Mouse (Mus musculus) granulocyte monocyte progenitor cell, adult 5-6 weeks (primary cell): ENCODE measurements at regions not wholly inside any gene's neighbourhood (a gene's known extent, or its start where the extent isn't known, plus 50 kb on each side); places are given as distances from the start of the nearest gene placed in this dataset.
"Not testable (repeated sequence)": the region's sequence is repeated elsewhere in the genome, so short reads cannot be mapped to it uniquely, and the experiment has no call there.

Experiments
- ATAC-seq: replicated peaks from 2 replicates; pipeline ENCODE4 v1.8.0; 2016; ENCODE audit warnings: mild to moderate bottlenecking, moderate TSS enrichment, inconsistent platforms; ENCODE audit not compliant: poor library complexity, severe bottlenecking

DNA sequence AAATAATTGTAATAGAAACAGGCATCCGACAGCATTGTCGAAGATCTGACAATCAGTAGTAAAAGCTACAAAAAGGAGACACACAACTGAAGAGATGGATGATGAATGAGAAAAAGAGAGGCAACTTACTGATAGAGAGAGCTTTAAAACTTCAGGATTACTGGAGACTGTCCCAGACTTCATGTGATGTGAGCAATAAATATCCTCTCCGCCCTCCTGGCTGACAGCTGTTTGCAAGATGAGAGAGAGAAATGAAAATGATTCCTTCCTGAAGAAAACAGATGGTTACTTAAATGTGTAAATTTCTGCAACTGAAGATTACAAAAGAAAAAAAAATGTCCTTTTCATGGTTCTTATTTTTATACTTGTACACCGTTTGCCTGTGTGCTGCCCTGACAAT, 306.7 kb upstream of the Ncam2 start:
- ATAC-seq: no peak

DNA sequence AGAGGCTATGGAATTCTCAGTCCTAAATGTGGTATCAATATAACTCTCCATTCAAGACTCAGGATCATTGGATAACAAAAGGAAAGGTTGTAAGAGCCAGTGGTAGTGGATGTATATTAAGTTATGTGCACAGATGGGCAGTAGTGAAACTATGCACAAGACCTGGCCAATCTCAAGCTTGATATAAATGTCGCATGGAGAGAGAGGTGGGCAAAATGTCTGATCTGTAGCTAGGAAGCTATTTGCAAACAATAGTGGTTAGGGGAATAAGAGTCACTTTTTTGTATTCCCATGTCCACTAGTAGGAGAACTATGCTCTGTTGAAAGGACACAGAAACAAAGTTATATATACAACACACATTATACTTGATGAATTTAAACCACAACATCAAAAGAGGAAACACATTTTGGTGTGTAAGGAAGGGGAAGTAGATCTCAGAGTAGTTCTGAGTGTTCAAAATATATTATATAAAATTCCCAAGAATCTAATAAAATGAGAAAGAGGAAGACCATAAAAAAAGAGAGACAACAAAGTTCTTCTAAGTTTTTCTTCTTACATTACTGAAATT, 279.7 kb upstream of the Ncam2 start:
- peak; percentile 27; the same call in 1 of the 2 replicates for ATAC-seq

DNA sequence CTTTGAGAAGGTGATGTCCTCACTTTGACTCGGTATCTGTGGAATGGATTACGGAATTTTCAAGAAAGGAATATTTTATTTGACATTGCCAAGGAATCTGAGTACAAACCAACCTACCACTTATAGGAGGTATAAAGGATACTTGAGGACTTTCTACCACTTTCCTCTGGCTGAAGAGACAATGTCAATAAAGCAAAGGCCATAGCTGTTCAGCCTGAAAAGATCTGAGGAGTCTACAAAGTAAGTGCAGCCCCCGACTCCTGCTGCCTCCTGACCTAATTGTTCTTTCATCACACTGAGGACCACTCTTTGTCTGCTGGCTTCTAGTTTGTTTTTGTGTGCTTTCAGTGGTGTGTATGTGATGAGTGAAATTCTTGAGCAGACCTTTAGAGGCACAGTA, 269.5 kb upstream of the Ncam2 start:
- ATAC-seq: no peak

DNA sequence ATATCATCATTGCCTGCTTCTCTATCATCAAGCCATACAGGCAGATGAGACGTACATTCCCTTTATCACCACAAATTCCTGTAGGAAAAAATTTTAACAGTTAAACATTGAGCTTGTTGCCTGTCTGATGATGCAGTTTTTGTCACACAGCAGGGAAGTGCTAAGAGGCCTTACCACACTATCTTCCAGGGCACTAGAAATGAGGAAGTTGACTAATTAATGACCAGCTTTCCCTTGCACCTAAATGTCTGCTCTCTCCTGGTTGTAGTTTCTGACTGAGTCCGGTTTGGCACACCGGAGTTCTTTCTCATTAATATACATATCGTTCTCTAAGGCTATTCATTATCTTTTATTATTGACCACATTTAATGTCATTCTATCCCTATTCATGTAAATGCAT, 269.0 kb upstream of the Ncam2 start:
- ATAC-seq: peak; percentile 78

DNA sequence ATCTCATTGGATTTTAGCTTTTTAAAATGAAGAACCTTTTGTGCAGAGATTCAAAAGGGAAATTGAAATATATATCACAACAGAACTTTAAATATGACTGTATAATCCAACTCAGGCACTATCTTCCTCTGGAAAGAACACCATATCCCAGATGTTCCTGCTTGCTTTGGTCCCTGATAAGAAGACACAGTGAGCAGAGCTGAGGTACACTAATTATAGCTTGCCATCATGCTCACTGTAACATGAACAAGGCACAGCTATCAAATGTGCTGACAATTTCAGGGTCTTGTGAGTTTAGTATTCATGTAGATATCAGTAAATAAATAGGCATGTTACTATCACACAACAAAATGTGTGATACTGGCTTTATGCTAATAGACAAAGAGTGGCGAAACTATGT, 264.8 kb upstream of the Ncam2 start:
- no peak for ATAC-seq

DNA sequence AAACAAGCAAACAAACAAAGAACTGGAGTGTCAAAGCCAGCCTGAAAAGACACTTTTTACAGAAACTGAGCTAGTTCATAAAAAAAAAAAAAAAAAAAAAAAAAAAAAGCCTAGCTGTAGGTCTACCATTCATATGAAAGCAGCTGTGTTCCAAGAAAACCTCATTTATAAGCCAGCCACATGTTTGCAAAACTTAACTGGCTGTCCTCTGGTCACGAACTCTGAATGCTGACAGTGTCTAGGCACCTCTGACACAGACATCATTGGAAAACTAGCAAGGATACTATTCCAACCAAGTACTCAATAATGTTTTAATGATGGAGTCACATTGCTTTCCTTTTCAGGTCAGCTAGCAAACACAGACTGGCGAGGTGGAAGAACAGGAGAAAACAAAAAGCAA, 238.4 kb upstream of the Ncam2 start:
- ATAC-seq: no peak

DNA sequence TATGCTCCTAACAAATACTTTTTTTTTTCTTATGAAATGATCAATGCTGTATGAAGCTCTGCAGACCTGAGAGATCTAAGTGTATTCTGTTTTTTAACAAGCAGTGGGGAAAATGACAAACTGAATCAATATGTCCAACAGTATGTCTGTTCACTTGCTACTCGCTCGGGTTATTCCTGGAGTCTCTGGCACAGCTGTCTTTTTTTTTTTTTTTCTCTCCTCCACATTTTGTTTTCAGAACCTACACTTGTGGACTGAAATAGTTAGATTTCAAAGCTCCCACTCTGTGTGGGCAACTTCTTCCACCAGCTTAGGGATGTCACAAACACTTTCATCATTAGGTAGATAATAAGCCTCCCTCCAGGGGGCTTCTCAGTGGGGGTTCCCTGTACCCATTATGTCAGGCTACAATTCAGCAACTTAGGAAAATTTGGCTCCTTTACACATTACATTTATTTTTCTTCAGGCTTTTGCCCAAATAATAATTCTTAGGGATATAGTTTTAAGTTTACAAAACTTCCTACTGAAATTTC, 218.9 kb upstream of the Ncam2 start:
- no peak for ATAC-seq

DNA sequence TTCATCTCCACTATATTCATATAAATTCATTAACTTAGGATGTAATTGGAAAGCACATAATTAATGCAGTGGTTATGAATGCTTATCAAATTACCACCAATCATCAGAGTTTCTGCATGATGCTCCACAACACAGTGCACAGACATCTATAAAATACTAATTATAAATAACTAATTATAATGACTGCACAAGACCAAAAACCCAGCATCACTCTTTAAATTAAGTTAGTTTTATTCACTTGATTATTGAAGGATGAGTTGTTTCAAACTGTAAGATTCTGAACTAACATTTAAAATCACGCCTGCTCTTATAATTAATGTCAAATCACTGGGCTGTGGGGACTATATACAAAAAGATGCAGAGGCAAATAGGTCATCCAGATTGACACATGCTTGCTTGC, 212.7 kb upstream of the Ncam2 start:
- no peak for ATAC-seq

DNA sequence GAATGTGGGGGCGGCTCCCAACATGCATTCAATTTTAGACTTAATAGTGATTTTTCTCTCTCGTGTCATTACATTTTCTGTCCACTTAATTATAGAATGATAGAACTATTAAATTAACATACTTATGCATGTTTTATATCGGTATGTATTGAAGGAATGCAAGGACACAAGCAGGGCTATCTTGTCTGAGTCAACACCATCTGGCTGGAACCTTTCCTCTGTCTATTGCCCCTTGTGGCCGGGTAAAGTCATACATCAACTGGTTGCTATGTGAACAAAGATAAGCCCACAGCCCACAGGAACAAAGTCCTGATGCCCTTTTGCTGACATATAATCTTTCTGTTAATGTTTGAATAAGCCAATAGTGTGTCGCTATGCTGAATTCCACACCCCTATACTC, 163.7 kb upstream of the Ncam2 start:
- not testable (repeated sequence) for ATAC-seq

DNA sequence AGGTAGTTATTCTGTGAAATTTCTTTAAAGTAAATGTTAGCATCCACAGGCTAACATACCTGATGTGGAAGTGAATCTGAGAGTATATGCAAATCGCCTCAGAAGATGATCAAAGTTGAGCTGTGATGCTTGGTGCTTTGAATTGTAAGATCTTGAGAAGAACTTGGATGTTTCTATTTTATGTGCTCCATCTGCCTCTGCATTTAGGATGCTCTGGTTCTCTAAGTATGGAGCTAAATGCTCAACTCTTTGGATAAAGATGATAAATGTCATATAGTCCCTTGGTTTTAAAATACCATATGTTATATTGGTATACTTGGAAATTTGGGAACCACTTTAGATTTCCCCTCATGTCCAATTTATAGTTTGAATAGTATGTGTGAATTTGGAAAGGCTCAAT, 159.2 kb upstream of the Ncam2 start:
- ATAC-seq: no peak

DNA sequence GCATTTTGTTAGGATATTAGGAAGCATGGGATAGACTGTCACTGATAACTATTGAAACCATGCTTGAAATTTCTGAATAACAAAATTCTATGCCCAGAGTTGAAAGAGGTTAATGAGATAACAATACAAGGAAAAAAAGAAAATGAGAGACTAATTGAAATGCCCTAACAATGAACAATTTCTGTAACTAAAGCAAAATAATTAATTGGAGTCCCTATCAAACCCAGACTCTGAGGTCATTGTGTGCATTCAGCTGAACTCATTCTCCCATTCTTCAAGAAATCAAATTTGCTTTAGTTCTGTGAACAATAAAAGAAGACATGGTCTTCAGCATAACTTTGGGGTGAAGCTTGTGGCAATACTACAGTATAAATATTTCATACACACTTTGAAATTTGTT, 154.8 kb upstream of the Ncam2 start:
- no peak for ATAC-seq

DNA sequence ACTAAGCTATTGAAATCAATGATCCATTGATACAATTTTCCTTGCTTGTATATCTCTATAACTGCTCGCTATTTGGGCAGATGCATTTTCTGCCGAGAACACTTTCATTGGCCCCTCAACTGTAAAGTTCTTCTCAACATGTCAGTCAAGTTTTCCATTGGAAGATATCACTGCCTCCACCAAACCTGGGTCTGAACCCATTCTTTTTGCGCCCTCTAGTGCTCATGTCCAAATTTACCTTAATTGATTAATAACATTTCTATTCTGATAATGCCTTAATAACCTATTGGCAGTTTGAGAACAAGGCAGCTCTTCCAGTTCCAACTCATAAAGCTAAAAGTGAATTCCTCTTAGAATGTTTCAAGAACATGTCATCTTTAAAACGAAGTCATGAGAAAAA, 132.2 kb upstream of the Ncam2 start:
- ATAC-seq: no peak
